Mouse (Mus musculus): Measurements from ENCODE around the gene Dnajc25.

DNA sequence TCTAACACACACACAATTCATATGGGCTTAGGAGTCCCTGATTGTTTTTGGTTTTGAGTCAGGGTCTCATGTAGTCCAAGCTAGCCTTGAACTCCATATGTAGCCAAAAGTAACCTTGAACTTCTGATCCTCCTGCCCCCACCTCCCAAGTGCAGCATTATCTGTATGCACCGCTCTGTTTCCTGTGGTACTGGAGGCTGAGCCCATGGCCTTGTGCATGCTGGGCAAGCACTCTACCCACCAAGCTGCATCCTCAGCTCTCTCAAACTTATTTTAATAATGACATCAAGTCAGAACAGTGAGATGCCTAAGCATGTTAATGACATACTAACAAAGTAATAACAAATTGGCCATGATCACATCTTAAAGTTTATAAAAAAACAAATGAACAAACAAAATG, 56.2 kb downstream of the Dnajc25 start:
- no peak for TF ChIP-seq CTCF (IDR thresholded peaks at IDR 0.05; ENCODE audit: borderline replicate concordance, control insufficient read depth, extremely low read depth, insufficient read depth, low read length, poor library complexity)
- TF ChIP-seq POLR2A (IDR thresholded peaks at IDR 0.05; ENCODE audit: control insufficient read depth, extremely low read depth, insufficient read depth, low read length, poor library complexity): no peak
